Mouse (Mus musculus): ENCODE data around the gene Lrp5. TPM values are rescaled to one million over a fixed set of nuclear protein-coding genes. Genes with fewer than 3 reads are reported as not detected.
A peak's percentile ranks its signal among the peaks of the same experiment; 100 is the strongest.

The Lrp5 gene
- total RNA-seq, 1 experiment from 2014 or later: 0.93 TPM

DNA sequence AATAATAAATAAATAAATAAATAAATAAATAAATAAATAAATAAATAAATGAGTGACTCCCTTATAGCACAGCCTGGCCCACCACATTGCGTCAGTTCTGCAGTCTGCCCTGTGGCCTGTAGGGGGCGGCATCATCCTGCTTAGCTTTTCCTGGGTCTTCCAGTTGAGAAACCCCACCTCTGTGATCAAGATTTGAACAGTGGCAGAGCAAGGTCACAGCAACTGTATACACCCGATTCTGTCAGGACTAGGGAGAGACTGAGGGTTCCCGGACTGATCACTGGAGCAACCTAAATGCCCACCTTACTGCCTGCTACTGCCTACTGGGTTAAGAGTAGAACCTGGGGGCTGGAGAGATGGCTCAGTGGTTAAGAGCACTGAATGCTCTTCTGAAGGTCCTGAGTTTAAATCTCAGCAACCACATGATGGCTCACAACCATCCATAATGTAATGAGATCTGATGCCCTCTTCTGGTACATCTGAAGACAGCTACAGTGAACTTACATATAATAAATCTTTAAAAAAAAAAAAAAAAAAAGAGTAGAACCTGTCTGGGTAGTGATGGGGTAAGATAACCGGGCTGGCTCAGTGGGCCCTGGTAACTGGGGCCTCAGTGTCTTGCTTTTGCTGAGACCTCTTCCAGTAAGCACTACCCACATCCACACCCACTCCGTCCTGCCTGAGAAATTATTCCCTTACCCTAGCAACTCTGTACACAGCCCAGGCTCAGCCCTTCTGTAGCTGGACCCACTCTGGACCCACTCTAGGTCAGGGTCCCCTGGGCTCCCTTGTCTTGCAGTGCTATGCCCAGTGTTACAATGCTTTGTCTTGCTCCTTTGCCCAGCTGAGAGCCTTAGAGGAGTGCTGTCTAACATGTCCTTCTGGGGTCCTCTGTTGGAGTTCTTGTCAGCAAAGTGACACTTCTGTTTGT is 13.4 kb upstream of the Lrp5 start:
- peak; percentile 78; the same call in 1 of the 2 replicates for ATAC-seq (ENCODE audit: extremely low read depth, insufficient number of reproducible peaks, low FRiP score, poor library complexity, severe bottlenecking)

DNA sequence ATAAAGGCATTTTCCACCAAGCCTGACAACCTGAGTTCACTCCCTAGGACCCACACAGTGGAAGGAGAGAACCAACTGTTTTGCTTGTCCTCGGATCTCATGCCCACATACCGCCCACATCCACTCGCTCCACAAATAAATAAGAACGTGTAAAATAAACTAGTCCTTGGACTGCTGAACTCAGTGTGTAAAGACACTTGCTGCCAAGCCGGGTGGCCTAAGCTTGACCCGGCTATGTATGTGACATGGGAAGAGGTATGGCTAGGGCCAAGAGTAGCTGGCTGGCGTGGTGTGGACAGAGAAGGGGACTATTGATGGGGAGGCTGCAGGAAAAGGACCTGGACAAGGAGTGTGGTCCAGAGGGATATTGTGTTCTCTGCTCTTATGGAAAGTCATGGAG is 11.7 kb upstream of the Lrp5 start:
- ATAC-seq (ENCODE audit: extremely low read depth, insufficient number of reproducible peaks, low FRiP score, poor library complexity, severe bottlenecking): no peak

DNA sequence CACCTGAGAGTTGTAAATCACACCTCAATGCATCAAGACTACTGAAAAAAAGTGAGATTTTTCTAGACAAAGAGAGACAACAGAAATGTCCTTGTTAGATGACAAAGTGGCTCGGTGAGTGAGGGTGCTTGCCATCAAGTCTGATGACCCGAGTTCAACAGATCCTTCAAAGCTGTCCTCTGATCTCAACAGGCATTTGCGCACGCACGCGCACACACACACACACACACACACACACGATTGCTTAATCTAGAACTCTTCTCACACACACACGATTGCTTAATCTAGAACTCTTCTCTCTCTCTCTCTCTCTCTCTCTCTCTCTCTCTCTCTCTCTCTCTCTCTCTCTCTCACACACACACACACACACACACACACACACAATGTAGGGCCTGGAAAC is 9.6 kb upstream of the Lrp5 start:
- ATAC-seq (ENCODE audit: extremely low read depth, insufficient number of reproducible peaks, low FRiP score, poor library complexity, severe bottlenecking): no peak

DNA sequence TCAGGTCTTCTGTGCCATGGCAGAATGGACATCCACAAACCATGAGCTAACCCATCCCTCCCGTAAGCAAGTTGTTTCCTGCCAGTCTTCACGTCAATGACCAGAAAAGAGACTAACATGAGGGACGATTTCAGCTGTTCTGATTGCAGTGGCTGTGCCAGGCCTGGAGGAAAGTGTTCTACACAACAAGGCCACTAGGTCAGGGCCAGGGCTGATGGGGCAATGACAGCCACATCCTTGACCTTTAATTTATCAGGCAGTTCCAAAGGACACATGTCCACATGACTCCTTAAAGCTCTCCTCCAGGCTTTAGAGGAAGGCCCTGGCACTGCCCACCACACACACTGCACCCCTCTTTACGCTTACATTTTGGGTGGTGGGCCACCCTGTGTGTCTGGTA is 9.1 kb upstream of the Lrp5 start:
- ATAC-seq (ENCODE audit: extremely low read depth, insufficient number of reproducible peaks, low FRiP score, poor library complexity, severe bottlenecking): no peak

DNA sequence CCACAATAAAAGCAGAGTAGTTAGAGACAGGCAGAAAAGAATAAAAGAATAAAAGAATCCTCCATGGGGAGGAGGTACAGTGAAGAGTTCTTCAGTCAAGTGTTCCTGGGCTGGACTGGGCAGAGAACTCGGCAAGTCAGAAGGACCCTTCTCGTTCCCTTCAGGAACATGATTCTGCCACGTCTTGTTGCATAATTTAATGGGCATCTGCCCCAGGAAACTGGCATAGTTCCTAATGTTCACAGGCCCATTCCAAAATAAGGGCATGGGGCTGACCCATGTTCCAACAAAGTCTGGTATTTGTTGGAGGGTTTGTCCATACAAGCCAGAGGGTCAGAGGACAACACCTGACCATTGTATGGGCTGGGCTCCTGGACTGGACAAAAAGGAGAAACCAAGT is 8.6 kb upstream of the Lrp5 start:
- ATAC-seq (ENCODE audit: extremely low read depth, insufficient number of reproducible peaks, low FRiP score, poor library complexity, severe bottlenecking): no peak

DNA sequence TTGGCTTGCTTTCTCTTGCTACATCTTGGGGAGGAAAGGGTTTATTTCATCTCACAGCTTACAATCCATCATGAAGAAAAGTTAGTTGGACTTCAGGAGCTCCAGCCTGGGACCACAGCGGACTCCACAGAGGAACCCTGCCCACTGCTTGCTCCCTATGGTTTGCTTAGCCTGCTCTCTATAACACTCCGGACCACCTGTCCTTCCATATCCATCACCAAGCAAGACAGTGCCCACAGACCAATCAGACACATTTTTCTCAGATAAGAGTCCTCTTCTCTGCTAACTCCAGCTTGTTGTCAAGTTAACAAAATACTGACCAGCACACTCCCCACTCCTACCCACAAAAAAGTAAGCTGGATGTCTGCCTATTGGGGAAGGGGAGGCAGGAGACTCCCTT is 8.1 kb upstream of the Lrp5 start:
- ATAC-seq (ENCODE audit: extremely low read depth, insufficient number of reproducible peaks, low FRiP score, poor library complexity, severe bottlenecking): no peak

DNA sequence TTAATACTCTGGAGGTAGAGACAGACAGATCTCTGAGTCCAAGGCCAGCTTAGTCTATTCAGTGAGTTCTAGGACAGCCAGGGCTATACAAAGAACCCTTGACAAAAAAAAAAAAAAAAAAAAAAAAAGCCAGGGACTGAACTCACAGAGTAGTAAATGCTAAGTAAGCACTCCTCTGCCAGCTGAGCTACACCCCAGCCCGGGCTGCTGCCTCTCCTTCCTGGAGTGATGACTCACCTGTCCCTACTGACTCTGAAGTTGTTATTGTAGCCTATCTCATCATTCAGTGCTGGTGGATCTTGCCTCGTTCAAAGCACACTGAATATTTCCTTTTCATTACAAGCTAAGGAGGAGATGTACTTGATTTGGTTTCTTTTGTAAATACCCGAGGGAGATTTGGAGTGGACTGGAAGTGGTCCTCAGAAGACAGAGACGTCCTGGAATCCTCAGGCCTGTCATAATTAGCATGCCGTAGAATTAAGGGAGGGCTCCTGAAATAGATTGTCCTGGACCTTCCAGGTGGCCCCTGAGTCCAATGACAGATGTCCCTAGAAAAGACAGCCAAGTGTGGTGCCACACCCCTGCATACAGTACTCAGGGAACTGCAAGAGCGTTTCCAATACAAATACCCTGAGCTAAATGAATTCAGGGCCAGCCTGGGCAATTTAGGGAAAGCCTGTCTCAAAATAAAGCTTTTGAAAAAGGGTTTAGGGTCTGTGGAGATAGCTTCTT is 6.2 kb upstream of the Lrp5 start:
- ATAC-seq (ENCODE audit: extremely low read depth, insufficient number of reproducible peaks, low FRiP score, poor library complexity, severe bottlenecking): no peak

DNA sequence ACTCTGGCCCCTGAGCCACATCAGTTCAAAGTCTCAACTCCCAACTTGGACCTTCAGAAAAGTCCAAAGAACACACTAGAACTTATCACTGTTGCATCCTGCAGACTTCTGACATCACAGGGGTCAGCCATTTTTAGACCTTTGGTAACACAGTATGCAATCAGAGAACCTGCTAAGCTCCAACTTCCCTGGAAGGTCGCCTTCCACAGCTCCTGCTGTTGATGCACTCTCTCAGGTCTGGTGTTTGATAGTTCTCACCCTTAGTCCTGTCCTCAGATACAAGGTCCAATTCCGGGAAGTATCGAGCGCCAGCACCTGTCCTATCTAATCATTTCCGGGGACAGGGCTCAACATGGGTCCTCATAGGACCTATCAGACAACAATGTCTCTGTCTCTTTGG is 5.0 kb upstream of the Lrp5 start:
- no peak for ATAC-seq (ENCODE audit: extremely low read depth, insufficient number of reproducible peaks, low FRiP score, poor library complexity, severe bottlenecking)

DNA sequence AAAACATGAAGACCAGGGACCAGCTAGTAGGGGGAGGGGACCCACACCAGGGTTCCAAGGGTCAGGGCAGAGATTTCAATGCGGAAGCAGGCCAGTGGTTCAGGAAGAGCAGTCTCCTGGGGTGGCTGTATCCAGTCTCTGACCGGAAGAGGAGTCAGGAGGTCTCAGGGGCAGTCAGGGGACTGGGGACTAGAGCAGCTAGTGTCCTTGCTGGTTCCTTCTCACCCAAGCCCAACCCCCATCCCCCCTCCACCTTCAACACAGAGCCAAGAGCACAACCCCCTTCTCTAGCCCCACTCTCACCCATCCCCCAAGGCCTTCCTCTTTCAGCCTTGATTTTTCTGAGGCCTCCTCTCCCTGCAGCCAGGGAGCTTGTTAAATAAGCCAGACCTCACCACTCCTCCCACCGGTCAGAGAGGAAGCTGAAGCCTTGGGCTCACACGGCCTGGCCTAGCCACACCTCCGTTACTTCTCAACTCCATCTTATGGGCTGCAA is 1.4 kb upstream of the Lrp5 start:
- ATAC-seq (ENCODE audit: extremely low read depth, insufficient number of reproducible peaks, low FRiP score, poor library complexity, severe bottlenecking): peak; percentile 36; the same call in 1 of the 2 replicates

DNA sequence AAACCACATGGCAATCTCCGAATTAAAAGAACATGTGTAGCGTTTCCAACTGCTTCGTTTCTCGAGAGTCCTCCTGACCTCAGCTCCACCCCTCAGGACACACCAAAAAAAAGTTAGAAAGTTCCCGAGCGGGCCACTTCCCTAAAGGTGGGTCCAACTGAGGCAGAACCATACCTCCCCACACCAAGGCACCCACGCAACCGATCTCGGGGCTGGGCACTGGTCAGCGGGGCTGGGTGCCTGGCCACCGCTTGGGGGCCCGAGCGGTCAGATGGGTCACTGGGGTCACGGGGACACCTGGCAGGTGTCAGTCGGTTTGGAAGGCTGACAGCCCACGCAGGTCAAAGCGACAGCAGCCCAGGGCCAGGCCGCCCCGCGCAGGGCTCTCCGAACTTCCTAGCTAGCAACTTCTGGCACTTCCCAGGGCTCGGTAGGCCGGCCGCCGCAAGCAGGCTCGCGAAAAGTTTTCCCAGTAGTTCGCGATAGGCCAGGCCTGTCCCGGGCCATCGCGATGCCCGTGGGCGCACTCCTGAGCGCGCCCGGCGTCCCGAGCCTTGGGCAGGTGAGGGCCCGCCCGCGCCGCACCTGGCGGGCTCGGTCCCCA is 651 bp downstream of the Lrp5 start:
- no peak for ATAC-seq (ENCODE audit: extremely low read depth, insufficient number of reproducible peaks, low FRiP score, poor library complexity, severe bottlenecking)

DNA sequence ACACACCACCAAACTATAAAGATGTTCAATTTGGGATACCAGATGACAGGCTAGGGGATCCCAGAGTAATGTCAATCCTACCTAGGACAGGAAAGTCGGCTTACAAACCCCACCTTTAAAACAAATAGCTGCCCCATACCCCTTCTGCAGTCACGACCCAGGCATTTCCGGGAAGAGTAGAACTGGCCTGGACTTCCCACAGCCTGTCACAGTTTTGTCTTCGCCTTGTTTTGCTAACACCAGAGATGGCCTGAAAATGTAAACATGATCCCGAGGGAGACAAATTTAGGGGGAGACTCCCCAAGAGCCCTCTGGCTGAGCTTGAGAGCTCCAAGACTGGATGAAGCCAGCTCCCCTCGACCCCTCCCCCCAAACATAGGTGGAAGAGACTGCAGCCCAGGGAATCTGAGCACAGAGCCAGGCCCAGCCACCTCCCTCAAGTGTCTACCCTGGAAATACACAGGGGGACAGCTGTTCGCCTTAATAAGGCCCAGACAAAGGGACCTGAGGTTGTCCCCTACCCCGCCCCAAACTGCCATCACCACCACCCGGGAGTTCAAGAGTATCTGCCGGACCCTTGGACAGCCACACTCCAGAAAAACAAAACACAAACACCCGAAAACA is 1.3 kb downstream of the Lrp5 start:
- ATAC-seq (ENCODE audit: extremely low read depth, insufficient number of reproducible peaks, low FRiP score, poor library complexity, severe bottlenecking): no peak

DNA sequence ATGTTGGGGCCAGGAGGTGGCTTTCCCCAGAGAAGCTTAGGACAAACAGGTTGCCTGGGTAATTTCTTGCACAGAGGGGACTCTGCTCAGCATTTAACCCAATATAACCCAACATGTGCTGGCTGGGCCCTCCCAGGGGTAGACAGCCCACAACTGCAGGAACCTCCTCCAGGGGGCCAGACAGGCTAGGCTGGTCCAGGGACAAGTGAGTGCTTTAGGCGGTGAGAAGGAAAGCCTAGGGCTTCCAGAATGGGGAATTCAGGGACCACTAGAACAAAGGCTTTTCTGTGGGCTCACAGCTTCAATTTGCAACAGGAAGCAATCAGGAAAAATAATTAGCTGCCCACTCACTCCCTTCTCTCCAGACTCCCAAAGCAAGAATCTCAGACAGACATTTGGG is 1.9 kb downstream of the Lrp5 start:
- no peak for ATAC-seq (ENCODE audit: extremely low read depth, insufficient number of reproducible peaks, low FRiP score, poor library complexity, severe bottlenecking)

DNA sequence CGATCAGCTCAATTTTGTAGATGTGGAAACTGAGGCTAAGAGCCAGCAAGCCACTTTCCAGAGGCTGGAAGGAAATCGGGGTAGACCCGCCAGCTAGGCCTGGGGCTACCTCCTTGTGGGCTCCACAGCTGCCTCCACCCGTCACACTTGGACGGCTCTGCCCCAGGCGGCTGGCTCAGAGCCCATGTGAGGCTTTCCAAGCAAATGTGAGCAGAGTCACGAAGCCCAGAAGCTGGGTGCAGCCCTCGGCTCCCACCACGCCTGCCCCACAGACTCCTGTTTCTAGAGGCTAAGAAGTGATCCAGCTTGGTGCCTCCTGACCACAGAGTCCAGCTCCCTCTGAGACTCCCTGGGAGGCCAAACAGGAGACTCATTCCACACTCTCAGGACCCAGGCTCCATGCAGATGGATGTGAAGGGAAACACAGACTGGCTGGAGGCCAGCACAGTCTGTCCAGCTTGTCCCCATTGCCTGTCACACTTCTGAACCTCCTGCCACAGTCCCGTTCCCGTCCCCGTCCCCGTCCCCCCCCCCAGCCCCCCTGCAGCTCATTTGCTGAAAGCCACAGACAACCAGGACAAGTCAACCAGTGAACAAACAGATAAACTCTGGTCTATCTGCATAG is 4.9 kb downstream of the Lrp5 start:
- no peak for ATAC-seq (ENCODE audit: extremely low read depth, insufficient number of reproducible peaks, low FRiP score, poor library complexity, severe bottlenecking)

DNA sequence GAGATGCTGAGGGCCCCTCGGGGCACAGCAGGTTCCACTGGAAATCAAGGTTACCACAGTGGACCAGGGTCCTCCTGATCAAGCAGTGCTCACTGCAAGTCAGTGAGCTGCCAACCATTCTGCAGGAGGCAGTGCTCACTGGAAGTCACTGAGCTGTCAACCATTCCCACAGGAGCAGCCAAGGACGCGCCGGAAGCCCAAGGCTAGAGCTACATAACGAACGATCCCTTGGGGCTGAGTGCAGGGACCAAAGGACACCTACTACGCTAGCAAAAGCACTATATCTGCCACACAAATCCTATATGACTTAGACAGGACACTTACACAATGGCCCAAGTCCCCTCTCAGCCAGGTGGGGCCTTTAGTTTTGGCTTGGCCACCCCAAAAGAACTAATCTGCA is 5.6 kb downstream of the Lrp5 start:
- no peak for ATAC-seq (ENCODE audit: extremely low read depth, insufficient number of reproducible peaks, low FRiP score, poor library complexity, severe bottlenecking)

DNA sequence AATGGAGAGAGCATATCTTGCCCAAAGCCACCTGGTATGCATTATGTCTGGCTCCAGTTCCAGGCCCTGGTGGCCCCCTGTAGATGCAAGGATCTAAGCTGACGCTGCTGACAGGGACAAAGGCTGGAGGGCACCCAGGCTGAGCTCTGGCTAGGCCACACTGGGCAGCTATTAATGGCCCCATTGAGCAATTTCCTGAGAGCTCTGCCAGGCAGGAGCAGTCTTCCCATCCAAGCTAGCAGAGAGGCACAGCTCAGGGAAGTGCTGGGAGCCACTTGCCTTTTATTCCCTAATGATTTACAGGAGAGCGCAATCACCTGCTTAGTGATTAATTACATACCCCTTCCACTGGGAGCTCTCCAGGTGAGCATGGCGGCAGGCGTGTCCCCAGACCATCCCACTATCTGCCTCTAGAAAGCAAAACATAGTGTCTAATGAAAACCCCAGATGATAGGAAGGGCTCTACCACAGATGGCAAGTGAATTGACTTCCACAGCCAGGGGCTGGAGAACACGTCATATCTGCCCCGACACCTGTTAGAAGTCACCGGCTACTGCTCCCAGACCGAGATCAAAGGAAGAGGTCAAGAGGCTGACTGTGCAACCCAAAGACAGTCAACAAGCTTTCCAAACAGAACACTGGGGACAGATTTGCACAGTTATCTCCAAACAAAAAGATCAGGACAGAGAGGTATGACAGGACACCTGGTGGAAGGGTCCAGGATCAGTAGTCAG is 12.1 kb downstream of the Lrp5 start:
- no peak for ATAC-seq (ENCODE audit: extremely low read depth, insufficient number of reproducible peaks, low FRiP score, poor library complexity, severe bottlenecking)

DNA sequence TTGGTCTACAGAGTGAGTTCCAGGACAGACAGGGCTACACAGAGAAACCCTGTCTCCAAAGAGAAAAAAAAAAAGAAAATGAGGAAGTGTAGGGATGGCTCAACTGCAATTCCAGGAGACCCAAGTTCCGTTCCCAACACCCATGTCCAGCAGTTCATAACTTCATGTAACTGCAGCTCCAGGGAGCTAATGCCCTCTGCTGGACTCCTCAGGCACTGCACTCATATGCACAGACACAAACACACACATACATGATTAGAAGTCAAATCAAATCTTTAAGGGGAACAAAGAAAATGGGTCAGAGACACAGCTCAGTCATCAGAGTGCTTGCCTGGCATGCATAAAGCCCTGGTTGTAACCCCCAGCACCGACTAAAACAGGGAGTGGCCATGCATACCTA is 13.2 kb downstream of the Lrp5 start:
- ATAC-seq (ENCODE audit: extremely low read depth, insufficient number of reproducible peaks, low FRiP score, poor library complexity, severe bottlenecking): no peak

DNA sequence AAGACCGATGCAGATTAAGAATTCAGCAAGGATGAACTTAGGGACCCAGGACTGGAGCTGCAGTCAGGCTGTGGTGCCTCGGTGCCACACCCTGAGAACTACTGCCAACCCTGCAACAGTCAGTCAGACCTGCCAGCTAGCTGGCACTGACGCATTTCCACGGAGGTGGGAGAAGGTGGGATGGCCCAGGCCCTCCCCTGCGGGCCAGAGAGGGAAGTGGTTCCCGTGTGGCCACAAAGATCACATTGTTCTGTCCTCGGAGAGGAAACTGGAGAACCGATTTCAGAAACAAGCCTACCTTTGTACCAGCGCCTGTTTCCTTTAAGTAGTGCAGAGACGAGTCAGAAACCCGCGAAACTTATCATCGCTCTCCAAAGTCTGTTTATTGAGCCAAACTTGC is 17.3 kb downstream of the Lrp5 start:
- peak; percentile 10; the same call in 1 of the 2 replicates for ATAC-seq (ENCODE audit: extremely low read depth, insufficient number of reproducible peaks, low FRiP score, poor library complexity, severe bottlenecking)

DNA sequence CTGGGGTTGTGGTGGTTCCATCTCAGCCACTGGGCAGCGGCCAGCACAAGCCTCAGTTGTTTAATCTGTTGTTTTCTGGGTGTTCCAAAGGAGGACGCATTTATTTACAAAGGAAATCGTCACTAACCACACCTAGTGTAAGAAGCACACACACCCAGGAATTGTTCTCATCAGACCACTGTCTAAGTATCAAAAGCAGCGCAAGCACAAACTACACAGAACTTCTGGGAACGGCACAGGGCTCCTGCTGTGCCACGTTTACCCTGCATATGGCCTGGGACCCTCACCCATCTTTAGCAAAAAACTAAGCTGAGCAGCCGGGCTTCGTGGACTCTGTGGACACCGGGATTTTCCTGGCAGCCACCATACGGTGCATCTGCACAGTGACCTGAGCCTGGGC is 17.8 kb downstream of the Lrp5 start:
- no peak for ATAC-seq (ENCODE audit: extremely low read depth, insufficient number of reproducible peaks, low FRiP score, poor library complexity, severe bottlenecking)

Measured in neutrophil, adult 5-6 weeks (primary cell).